Mouse (Mus musculus) activated CD4-positive, CD25-positive, alpha-beta regulatory T cell, adult 4 months (primary cell): ENCODE measurements around the gene Fcho2. TPM values are rescaled to one million over a fixed set of nuclear protein-coding genes. Genes with fewer than 3 reads are reported as not detected.

Experiments
- polyA plus RNA-seq, 2 experiments: library from polyadenylated mRNA; unstranded; fragments of 100-300 nt; shearing (Covaris generic); gene quantifications; one replicate each; pipeline ENCODE4 v1.2.1; 2017

The Fcho2 gene
- polyA plus RNA-seq, 2 experiments from 2014 or later = 42.3 to 47.9 TPM

Other genes with a start within 250 kb of the Fcho2 start
- not detected for gene Tmem174, start 178.0 kb downstream of the Fcho2 start, polyA plus RNA-seq
- under 1 TPM in 1 of 2 experiments, not detected in 1; 0.38 TPM for gene Tmem171, start 120.6 kb downstream of the Fcho2 start, polyA plus RNA-seq
- gene Tnpo1, start 110.9 kb upstream of the Fcho2 start, polyA plus RNA-seq = 10 to 100 TPM; 26.7 to 38.3 TPM
- not detected for gene 1700024P04Rik, start 169.1 kb upstream of the Fcho2 start, polyA plus RNA-seq